Mouse (Mus musculus) neural tube, embryonic 15.5 days (tissue): Measurements from ENCODE around the gene Tnip1. TPM values are rescaled to one million over a fixed set of nuclear protein-coding genes. Genes with fewer than 3 reads are reported as not detected.

Experiments
- ATAC-seq: fragments of 200-750 bp; cut with Nextera tagmentation; 2 replicates; pipeline ENCODE4 v1.8.0; 2017; ENCODE audit warnings: mild to moderate bottlenecking, moderate TSS enrichment, moderate library complexity; ENCODE audit not compliant: low FRiP score
- H3K27ac ChIP-seq: fragments of 300-500 bp; sonication (generic); replicated peaks from 2 replicates; pipeline ENCODE4 v1.5.1; 2015; ENCODE audit warnings: mild to moderate bottlenecking, inconsistent platforms
- H3K27me3 ChIP-seq: fragments of 300-500 bp; sonication (generic); replicated peaks from 2 replicates; pipeline ENCODE4 v1.6.1; 2015; ENCODE audit warnings: inconsistent platforms
- H3K36me3 ChIP-seq: fragments of 300-500 bp; sonication (generic); 2 replicates; pipeline ENCODE4 v1.6.1; 2015; ENCODE audit warnings: inconsistent platforms
- H3K4me1 ChIP-seq: fragments of 300-500 bp; sonication (generic); 2 replicates; pipeline ENCODE4 v1.6.1; 2015; ENCODE audit warnings: inconsistent platforms
- H3K4me2 ChIP-seq: fragments of 300-500 bp; sonication (generic); 2 replicates; pipeline ENCODE4 v1.6.1; 2015; ENCODE audit warnings: inconsistent platforms, mild to moderate bottlenecking, moderate library complexity
- H3K4me3 ChIP-seq: fragments of 300-500 bp; sonication (generic); replicated peaks from 2 replicates; pipeline ENCODE4 v1.5.1; 2015; ENCODE audit warnings: mild to moderate bottlenecking, inconsistent platforms
- H3K9ac ChIP-seq: fragments of 300-500 bp; sonication (generic); replicated peaks from 2 replicates; pipeline ENCODE4 v1.6.1; 2015; ENCODE audit warnings: mild to moderate bottlenecking, inconsistent platforms
- H3K9me3 ChIP-seq: fragments of 300-500 bp; sonication (generic); replicated peaks from 2 replicates; pipeline ENCODE4 v1.6.1; 2016; ENCODE audit warnings: inconsistent platforms
- WGBS: fragments of 180-500 bp; shearing (Covaris S2); methylation state at CpG from one replicate; pipeline ENCODE4 v1.1.7; 2015; ENCODE audit warnings: mixed read lengths; 5-methylcytosine and 5-hydroxymethylcytosine counted together
- polyA plus RNA-seq: library from polyadenylated mRNA; unstranded; fragments of >200 nt; fragmentation: Nextera tagmentation; extraction: Ambion mirVana; gene quantifications from 2 replicates; pipeline ENCODE4 v1.2.1, GENCODE M21; 2015

The Tnip1 gene
- polyA plus RNA-seq, 1 experiment from 2014 or later: 20.0 TPM

DNA sequence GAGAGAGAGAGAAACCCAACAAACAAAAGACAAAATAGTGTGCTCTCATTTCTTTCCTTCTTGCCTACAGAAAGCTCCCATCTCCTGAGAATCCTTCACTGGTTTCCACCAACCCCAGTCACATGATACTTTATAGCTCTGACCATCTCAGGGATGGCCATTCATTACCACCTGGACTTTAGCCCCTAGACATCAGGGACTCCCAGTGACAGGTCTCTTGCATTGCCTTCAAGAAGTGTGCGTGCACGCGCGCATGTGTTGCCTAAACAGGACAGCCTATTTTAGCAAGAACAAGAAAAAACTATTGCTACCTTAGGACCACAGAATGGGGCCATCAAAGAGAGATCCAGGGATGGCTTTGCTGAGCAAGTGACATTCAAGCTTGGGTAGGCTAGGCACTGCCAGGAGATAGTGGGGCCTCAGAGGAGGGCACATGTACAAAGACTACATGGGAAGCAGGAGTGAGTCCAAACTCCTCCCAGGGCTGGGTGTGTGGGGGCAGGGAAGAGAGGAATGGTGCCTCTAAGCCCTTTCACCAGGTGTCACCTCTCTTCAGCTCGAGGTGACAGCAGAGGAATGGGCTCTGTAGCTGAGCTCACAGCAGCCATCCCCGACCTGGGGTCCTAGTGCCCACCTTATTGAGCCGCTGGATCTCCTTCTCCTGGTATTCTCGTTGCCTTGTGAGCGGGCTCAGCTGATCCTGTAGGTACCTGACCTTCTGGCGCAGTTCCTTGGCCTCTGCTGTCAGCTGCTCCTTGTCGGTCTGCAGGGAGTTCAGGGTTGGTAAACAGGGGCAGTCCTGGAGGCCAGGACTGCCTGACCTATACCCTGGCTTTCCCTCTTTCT lies 42.4 kb downstream of the Tnip1 start:
- Histone ChIP-seq H3K4me3 (no peak overlapping the region), H3K9ac (no peak overlapping the region), H3K27me3 (no peaks in the 10 kb centered on the region), H3K4me1 (no peaks in the 10 kb centered on the region), H3K27ac (no peak overlapping the region), H3K9me3 (no peaks in the 10 kb centered on the region), H3K4me2 (no peak overlapping the region), H3K36me3 (peaks cover 59% of the 10 kb centered on the region)
- 89% methylated on average over 11 of the region's 11 CpGs for WGBS
- ATAC-seq: no peak

DNA sequence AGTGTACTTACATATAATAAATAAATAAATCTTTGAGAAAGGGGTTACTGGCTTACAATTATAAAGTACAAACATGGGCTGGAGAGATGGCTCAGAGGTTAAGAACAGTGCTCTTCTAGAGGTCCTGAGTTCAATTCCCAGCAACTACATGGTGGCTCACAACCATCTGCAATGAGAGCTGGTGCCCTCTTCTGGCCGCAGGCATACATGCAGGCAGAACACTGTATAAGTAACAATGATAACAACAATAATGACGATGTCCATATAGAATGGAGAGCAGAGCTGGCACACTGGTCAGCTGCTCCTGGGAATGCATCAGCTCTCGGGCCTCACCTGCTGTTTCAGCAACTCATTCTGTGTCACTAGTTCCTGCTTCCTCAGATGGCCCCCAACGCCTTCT lies 44.4 kb downstream of the Tnip1 start:
- 93% methylated on average over 4 of the region's 4 CpGs for WGBS
- Histone ChIP-seq H3K27ac (no peak overlapping the region), H3K9me3 (no peaks in the 10 kb centered on the region), H3K36me3 (peaks cover 66% of the 10 kb centered on the region), H3K27me3 (no peaks in the 10 kb centered on the region), H3K9ac (no peak overlapping the region), H3K4me2 (no peak overlapping the region), H3K4me3 (no peak overlapping the region), H3K4me1 (no peaks in the 10 kb centered on the region)
- no peak for ATAC-seq

DNA sequence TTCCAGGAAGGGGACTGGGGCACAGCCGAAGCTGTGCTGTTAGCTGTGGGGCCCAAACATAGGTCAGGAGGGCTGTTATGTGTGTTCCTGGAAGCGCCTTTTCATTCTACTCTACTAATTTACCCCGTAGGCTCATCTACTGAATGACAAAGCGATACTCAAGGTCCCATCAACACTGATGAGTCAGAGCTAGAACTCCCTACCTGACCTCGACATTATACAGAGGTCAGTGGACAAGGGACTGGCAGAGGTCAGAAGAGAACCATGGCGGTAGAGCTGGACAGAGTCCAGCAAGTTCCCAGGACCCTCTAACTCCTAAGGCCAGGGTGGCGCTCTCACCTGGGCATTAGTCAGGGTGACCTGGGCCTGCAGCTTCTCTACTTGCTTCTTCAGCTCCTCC lies 45.3 kb downstream of the Tnip1 start:
- Histone ChIP-seq H3K4me2 (no peak overlapping the region), H3K27ac (no peak overlapping the region), H3K4me3 (no peak overlapping the region), H3K27me3 (no peaks in the 10 kb centered on the region), H3K9me3 (no peaks in the 10 kb centered on the region), H3K9ac (no peak overlapping the region), H3K4me1 (no peaks in the 10 kb centered on the region), H3K36me3 (peaks cover 66% of the 10 kb centered on the region)
- no peak for ATAC-seq
- WGBS: 95% methylated on average over 7 of the region's 7 CpGs

DNA sequence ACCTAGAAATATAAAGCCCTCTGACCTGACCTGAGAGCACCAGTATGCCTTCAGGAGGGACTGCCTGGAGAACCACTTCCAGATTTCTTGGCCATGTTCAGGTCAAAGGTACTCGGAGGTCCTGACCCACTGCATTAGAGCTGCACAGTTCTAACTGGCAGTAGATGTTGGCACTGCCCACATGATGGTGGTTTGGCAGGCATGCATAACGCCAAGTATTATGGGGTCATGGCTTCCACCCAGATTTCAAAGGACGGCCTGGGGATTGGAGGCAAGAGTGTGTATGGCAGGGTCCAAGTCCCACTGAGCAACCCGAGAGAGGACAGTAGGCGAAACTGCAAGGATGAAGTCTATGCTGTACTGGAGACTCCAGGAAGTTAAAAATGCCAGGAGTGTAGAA lies 48.9 kb downstream of the Tnip1 start:
- no peak for ATAC-seq
- no peak overlapping the region for H3K27ac ChIP-seq
- H3K27me3 ChIP-seq: no peaks in the 10 kb centered on the region
- WGBS: 93% methylated on average over 5 of the region's 5 CpGs
- H3K4me2 ChIP-seq: no peak overlapping the region
- H3K9me3 ChIP-seq: no peaks in the 10 kb centered on the region
- no peaks in the 10 kb centered on the region for H3K4me1 ChIP-seq
- H3K36me3 ChIP-seq: peaks cover 62% of the 10 kb centered on the region
- no peak overlapping the region for H3K9ac ChIP-seq
- H3K4me3 ChIP-seq: no peak overlapping the region

DNA sequence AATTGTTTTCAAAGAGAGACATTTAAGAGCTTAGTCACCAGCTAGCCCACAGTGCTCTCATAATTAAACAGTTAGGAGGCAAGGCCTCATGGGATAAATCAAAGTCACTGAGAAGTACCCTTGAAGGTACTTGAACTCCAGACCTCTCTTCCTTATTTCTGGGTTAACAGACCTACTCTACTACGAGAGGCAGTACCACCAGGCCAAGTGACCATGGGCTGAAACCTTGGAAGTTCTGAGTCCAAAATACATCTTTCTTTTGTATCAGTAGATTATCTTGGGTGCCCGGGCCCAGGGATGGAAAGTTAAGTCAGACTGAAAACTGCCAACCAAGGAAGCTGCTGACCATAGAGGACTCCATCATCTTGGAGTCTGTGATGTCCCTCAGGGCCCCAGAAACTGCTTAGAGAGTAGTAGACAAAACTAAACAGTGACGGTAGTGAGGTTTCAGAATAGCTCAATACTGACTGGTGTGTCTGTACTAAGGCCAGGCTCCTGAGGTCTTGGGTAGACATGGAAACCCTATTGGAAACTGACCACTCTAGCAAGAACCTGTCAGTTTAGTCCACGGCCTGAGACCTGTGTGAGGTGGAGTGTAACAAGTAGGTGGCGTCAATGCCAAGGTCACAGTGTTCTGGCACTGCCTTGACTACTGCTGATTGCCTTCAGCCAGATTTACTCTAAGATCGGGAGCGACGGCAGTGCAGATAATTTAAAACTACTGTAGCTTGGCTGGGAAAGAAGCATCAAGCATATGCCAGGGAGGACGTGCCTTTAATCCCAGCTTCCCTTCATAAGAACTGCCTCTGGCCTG lies 50.0 kb downstream of the Tnip1 start:
- Histone ChIP-seq H3K27ac (no peak overlapping the region), H3K4me3 (no peak overlapping the region), H3K4me1 (no peaks in the 10 kb centered on the region), H3K4me2 (no peak overlapping the region), H3K9me3 (no peaks in the 10 kb centered on the region), H3K27me3 (no peaks in the 10 kb centered on the region), H3K36me3 (peaks cover 50% of the 10 kb centered on the region), H3K9ac (no peak overlapping the region)
- 89% methylated on average over 9 of the region's 9 CpGs for WGBS
- no peak for ATAC-seq

DNA sequence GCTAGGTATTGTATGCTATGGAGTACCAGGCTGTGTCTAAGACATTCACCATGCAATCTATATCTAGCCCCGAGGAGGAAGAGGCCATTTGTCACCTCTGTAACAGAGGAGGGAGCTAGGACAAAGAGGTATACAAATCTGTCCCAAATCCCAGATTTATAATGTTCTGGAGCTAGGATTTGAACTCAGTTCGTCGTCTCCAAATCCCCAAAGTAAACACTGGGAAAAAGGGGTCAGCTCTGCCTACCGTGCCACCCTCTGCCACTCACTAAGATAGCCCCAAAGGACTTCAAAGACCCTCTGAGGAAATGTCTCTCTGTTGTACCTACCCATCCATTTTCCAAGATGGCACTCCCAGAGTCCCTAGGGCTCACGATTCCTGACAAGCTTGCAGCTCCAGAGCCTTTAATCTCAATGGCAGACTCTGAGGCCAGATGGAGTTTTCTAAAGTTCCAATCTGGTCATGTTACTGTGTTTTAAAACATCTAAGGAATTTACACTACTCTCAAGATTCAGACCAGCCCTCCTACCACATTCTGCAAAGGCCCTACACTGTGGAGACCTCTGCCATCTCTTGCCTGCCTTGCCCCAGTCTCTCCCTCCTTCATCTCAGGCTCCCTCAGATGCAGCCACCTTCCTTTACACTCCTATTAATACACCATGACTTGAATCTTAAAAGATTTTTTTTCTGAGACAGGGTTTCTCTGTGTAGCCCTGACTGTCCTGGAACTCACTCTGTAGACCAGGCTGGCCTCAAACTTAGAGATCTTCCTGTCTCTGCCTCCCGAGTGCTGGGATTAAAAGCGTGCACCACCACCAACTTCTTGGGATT lies 50.8 kb downstream of the Tnip1 start:
- H3K9ac ChIP-seq: no peak overlapping the region
- H3K4me1 ChIP-seq: no peaks in the 10 kb centered on the region
- ATAC-seq: no peak
- no peaks in the 10 kb centered on the region for H3K9me3 ChIP-seq
- 87% methylated on average over 7 of the region's 7 CpGs for WGBS
- H3K27me3 ChIP-seq: no peaks in the 10 kb centered on the region
- no peak overlapping the region for H3K4me2 ChIP-seq
- H3K36me3 ChIP-seq: peaks cover 42% of the 10 kb centered on the region
- no peak overlapping the region for H3K27ac ChIP-seq
- no peak overlapping the region for H3K4me3 ChIP-seq

DNA sequence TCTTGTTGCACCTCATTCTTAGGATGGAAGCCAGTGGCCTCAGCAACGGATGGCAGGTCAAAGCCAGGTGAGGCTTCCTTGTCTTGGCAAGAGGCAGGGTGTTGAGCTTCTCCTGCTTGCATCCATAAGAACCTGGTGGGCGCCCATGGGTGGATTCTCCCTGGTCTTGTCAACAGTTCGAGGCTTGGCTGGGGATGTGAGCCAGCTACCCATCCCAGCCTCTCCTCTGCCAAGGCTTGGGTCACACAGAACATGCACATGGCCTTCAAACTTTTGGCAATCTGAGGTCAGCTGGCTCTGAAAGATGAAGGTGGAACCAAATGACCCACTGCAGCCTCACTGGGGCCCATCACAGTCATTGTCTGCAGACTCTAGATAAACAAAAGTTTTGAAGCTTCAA lies 51.5 kb downstream of the Tnip1 start:
- no peak overlapping the region for H3K27ac ChIP-seq
- peaks cover 41% of the 10 kb centered on the region for H3K36me3 ChIP-seq

DNA sequence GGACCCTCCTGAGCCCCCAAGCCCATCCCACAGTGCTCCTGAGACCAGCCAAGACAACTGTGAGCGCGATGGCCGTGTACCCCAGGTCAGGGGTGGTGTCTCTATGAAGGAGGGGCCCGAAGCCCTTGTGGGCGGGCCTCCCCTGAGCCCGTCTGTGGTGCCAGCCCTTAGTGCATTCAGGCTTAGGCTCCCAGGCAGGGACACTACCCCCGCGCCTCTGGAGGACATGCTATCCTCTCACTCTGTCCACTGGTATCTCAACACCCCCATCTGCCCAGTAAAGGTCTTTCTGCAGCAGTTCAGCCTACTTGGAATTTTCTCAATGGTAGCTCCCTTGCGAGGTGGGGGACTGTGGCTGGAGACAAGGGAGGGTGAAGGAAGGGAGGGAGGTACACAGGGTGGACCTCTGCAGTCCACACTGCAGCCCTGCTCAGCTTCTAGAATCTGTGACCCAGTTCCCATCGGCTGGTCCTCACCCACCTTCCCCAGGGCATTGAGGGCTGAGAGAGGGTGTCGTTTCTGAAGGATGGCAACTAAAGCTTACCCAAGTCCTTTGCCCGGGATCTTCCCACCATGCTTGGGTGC lies 52.5 kb downstream of the Tnip1 start:
- H3K4me2 ChIP-seq: no peak overlapping the region
- WGBS: 94% methylated on average over 12 of the region's 12 CpGs

More for the DNA sequence above, 51.5 kb downstream of the Tnip1 start:
- Histone ChIP-seq H3K27me3 (no peaks in the 10 kb centered on the region), H3K4me1 (no peaks in the 10 kb centered on the region), H3K4me3 (no peak overlapping the region), H3K9ac (no peak overlapping the region), H3K9me3 (no peaks in the 10 kb centered on the region), H3K4me2 (no peak overlapping the region)
- ATAC-seq: no peak
- WGBS: 89% methylated on average over 3 of the region's 3 CpGs

DNA sequence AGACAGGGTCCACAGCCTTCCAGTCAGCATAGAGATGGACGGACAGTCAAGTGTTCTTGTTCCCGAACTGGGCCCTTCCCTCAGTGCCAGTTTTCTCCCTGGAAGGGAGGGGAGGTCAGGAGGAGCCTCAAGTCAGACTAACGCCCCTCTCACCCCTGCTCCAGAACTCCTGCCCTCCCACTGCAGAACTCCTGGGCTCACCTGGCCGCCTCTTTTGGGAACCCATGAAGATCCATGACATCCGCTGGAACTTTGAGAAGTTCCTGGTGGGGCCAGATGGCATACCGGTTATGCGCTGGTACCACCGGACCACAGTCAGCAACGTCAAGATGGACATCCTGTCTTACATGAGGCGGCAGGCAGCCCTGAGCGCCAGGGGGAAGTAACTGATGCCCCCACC lies 53.4 kb downstream of the Tnip1 start:
- no peak overlapping the region for H3K27ac ChIP-seq
- H3K36me3 ChIP-seq: peaks cover 30% of the 10 kb centered on the region
- no peak for ATAC-seq
- no peak overlapping the region for H3K4me2 ChIP-seq
- no peak overlapping the region for H3K9ac ChIP-seq
- no peaks in the 10 kb centered on the region for H3K9me3 ChIP-seq
- 90% methylated on average over 11 of the region's 11 CpGs for WGBS
- no peaks in the 10 kb centered on the region for H3K27me3 ChIP-seq
- no peaks in the 10 kb centered on the region for H3K4me1 ChIP-seq
- no peak overlapping the region for H3K4me3 ChIP-seq

More for the DNA sequence above, 52.5 kb downstream of the Tnip1 start:
- Histone ChIP-seq H3K9me3 (no peaks in the 10 kb centered on the region), H3K36me3 (peaks cover 38% of the 10 kb centered on the region), H3K27me3 (no peaks in the 10 kb centered on the region), H3K4me3 (no peak overlapping the region), H3K27ac (no peak overlapping the region), H3K4me1 (no peaks in the 10 kb centered on the region), H3K9ac (no peak overlapping the region)
- no peak for ATAC-seq

DNA sequence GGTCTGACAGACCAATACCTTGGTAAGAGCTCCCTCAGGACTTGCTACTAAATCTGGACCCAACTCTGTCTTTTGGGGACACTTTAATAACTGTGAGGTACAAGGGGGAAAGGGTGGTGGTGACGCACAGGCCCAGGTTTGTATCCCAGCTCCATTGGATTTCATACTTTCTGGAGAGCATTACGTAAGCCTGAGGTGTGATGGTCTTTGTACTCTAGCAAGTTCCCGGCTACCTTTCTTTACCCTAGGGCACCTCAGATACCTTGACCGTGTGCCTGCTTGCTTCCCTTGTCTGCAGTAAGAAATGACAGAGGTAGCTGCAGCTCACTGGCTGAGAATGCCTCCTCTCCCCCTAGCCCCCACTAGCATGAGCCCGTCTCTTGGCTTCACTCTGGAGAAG lies 55.5 kb downstream of the Tnip1 start:
- H3K9me3 ChIP-seq: no peaks in the 10 kb centered on the region
- no peak for ATAC-seq
- 90% methylated on average over 5 of the region's 5 CpGs for WGBS

DNA sequence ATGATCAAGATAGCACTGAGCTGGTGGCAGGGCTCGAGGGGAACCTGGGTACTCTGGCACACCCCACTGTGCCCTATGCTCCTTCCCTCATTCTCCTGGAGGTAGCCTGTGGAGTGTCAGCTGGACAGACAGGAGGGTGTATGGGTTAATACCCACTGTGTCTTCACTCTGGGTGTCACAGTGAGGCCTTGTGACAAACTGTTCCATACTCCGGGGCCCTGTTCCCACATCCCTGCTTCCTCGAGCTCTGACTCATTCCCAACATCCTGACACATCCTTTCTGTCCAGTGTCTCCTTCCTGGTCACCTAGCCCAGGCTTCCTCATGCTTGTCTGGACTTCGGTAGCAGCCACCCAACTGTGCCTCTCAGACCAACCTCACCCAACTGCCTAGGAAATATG lies 56.3 kb downstream of the Tnip1 start:
- H3K4me2 ChIP-seq: no peak overlapping the region

More for the DNA sequence above, 55.5 kb downstream of the Tnip1 start:
- no peak overlapping the region for H3K4me2 ChIP-seq
- no peak overlapping the region for H3K9ac ChIP-seq
- H3K27me3 ChIP-seq: no peaks in the 10 kb centered on the region
- H3K27ac ChIP-seq: no peak overlapping the region
- H3K4me3 ChIP-seq: no peak overlapping the region
- H3K36me3 ChIP-seq: peaks cover 18% of the 10 kb centered on the region
- peaks cover 12% of the 10 kb centered on the region for H3K4me1 ChIP-seq

More for the DNA sequence above, 56.3 kb downstream of the Tnip1 start:
- ATAC-seq: no peak
- no peak overlapping the region for H3K4me3 ChIP-seq
- H3K9me3 ChIP-seq: no peaks in the 10 kb centered on the region
- H3K36me3 ChIP-seq: peaks cover 18% of the 10 kb centered on the region
- peaks cover 14% of the 10 kb centered on the region for H3K4me1 ChIP-seq
- H3K27me3 ChIP-seq: no peaks in the 10 kb centered on the region
- 81% methylated on average over 4 of the region's 4 CpGs for WGBS
- H3K9ac ChIP-seq: no peak overlapping the region
- H3K27ac ChIP-seq: no peak overlapping the region
